Mouse (Mus musculus) bone marrow macrophage, adult 2 months (primary cell): ENCODE measurements around the gene Gm7138.

Experiments used
- CTCF ChIP-seq: IDR thresholded peaks from 2 replicates; pipeline ENCODE4 v1.5.1; 2012; ENCODE audit warnings: low read depth, mild to moderate bottlenecking, low read length, moderate library complexity
- POLR2A ChIP-seq: IDR thresholded peaks from 2 replicates; pipeline ENCODE4 v1.6.1; 2012; ENCODE audit warnings: mild to moderate bottlenecking, low read depth, low read length, borderline replicate concordance

- TF ChIP-seq POLR2A, result no peak
- no peak for TF ChIP-seq CTCF
These were observed 20.9 kb upstream of the Gm7138 start for GRCm38 (mm10) chr10:77797677-77798076.
